Mouse (Mus musculus): ENCODE results near the gene Lrrc8c. TPM values are rescaled to one million over a fixed set of nuclear protein-coding genes. Genes with fewer than 3 reads are reported as not detected.
A peak's percentile ranks its signal among the peaks of the same experiment; 100 is the strongest.

Lrrc8c gene
- polyA plus RNA-seq, 1 experiment from 2014 or later = 12.2 TPM

DNA sequence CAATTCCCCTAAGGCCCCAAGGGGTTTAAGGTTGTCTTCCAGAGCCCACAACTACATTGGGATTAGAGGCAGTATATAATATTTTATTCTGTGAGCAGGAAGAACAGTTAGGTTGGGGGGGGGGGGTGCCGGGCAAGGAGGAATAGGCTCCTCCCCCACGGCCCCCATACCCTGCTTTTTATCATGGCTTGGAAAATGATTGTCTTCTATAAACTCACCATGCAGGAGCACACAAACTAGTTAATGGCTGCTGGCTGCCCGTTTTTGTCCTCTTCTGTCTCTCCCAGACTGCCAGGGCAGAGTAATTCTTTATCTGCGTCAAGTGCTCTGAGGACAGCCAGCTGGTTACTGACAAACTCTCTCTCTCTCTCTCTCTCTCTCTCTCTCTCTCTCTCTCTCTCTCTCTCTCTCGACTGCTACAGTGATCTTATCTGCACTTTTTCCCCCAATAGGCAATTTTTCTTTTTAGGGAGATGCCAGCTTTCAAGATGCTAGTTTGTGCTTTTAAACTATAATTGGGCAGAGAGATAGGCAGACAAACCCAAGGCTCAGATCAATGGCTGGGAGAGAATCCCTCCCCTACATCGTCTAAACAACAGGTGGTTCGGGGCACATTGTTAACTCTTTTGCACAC is 1.1 kb upstream of the Lrrc8c start:
- no peak; the same call in 1 of the 2 replicates for ATAC-seq (ENCODE audit: insufficient read depth, low FRiP score, low TSS enrichment)
- 0 out of 2 replicates have a peak overlapping the region, but pooled peaks have one; percentile 85 for H3K9ac ChIP-seq (ENCODE audit: low read length)

DNA sequence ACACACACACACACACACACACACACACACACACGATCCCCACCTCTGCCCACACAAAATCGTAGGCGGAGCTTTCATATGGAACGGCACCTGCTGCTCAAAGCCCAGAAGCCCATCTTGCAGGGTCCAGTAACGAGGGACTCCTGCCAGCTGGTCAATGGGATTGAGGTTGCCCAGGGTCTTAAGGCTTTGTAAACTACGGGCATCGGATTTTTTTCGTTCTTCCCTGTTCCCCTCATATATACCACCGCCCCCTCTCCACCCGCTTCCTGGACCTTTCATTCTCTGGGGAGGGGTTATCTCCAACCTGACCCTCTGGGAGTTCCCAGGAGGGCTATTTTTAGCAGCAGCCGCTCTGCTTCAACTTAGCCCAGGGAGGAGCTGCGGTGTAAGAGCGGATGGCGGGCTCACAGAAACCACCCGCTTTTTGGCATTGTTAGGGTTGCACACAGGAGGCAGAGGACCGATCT is 527 bp upstream of the Lrrc8c start:
- Histone ChIP-seq H3K36me3 (ENCODE audit: control insufficient read depth, insufficient read depth, low read length) (no peaks in the 10 kb centered on the region), H3K9ac (ENCODE audit: low read length) (peak overlapping the region; percentile 85), H3K27ac (ENCODE audit: low read depth, low read length) (peak overlapping the region; percentile 44; the same call in 1 of the 2 replicates), H3K4me3 (ENCODE audit: low read depth, low read length) (peak overlapping the region; percentile 77), H3K4me2 (ENCODE audit: low read depth) (peak overlapping the region; percentile 90), H3K9me3 (ENCODE audit: control insufficient read depth, low read length) (no peaks in the 10 kb centered on the region), H3K27me3 (ENCODE audit: control insufficient read depth, insufficient read depth, low read length) (no peaks in the 10 kb centered on the region), H3K4me1 (ENCODE audit: control insufficient read depth, insufficient read depth, low read length) (no peaks in the 10 kb centered on the region)
- peak; percentile 34 for DNase-seq (ENCODE audit: low spot score)
- under 1% methylated on average over 16 of the region's 16 CpGs for WGBS
- ATAC-seq (ENCODE audit: insufficient read depth, low FRiP score, low TSS enrichment) = peak; percentile 49

More for the DNA sequence above, 1.1 kb upstream of the Lrrc8c start:
- DNase-seq (ENCODE audit: low spot score) = no peak
- Histone ChIP-seq H3K4me1 (ENCODE audit: control insufficient read depth, insufficient read depth, low read length) (no peaks in the 10 kb centered on the region), H3K27me3 (ENCODE audit: control insufficient read depth, insufficient read depth, low read length) (no peaks in the 10 kb centered on the region), H3K36me3 (ENCODE audit: control insufficient read depth, insufficient read depth, low read length) (no peaks in the 10 kb centered on the region), H3K4me2 (ENCODE audit: low read depth) (peak overlapping the region; percentile 90), H3K27ac (ENCODE audit: low read depth, low read length) (no peak overlapping the region), H3K4me3 (ENCODE audit: low read depth, low read length) (peak overlapping the region; percentile 77), H3K9me3 (ENCODE audit: control insufficient read depth, low read length) (no peaks in the 10 kb centered on the region)
- 13% methylated on average over 7 of the region's 7 CpGs for WGBS

DNA sequence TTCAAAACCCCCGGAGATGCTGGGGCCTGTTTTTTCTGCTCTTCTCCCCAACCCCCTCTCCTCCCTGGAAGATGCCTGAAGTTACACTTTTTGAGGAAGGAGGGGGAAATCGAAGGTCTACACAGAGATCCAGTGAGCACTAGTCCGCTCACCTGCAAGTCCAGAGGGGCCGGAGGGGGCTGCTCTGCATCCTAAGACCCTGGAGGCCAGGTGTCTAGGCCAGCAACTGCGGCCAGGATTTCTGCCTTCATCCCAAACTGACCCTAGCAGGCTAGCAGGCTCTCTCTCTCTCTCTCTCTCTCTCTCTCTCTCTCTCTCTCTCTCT is 750 bp downstream of the Lrrc8c start:
- WGBS = 8% methylated on average over 5 of the region's 5 CpGs
- no peaks in the 10 kb centered on the region for H3K4me1 ChIP-seq (ENCODE audit: control insufficient read depth, insufficient read depth, low read length)
- H3K4me3 ChIP-seq (ENCODE audit: low read depth, low read length) = peak overlapping the region; percentile 77
- H3K9ac ChIP-seq (ENCODE audit: low read length) = peak overlapping the region; percentile 85
- H3K36me3 ChIP-seq (ENCODE audit: control insufficient read depth, insufficient read depth, low read length) = no peaks in the 10 kb centered on the region
- no peaks in the 10 kb centered on the region for H3K27me3 ChIP-seq (ENCODE audit: control insufficient read depth, insufficient read depth, low read length)
- peak overlapping the region; percentile 90 for H3K4me2 ChIP-seq (ENCODE audit: low read depth)
- H3K9me3 ChIP-seq (ENCODE audit: control insufficient read depth, low read length) = no peaks in the 10 kb centered on the region
- DNase-seq (ENCODE audit: low spot score) = no peak
- no peak overlapping the region for H3K27ac ChIP-seq (ENCODE audit: low read depth, low read length)
- ATAC-seq (ENCODE audit: insufficient read depth, low FRiP score, low TSS enrichment) = no peak

GRCm38 (mm10) chr5:105520442-105520965 is 1.3 kb downstream of the Lrrc8c start:
- DNase-seq (ENCODE audit: low spot score) (no peak), ATAC-seq (ENCODE audit: insufficient read depth, low FRiP score, low TSS enrichment) (no peak)
- WGBS = 71% methylated on average over 9 of the region's 9 CpGs
- no peak overlapping the region for H3K27ac ChIP-seq (ENCODE audit: low read depth, low read length)
- peak overlapping the region; percentile 77 for H3K4me3 ChIP-seq (ENCODE audit: low read depth, low read length)
- H3K9ac ChIP-seq (ENCODE audit: low read length) = no peak overlapping the region
- H3K27me3 ChIP-seq (ENCODE audit: control insufficient read depth, insufficient read depth, low read length) = no peaks in the 10 kb centered on the region
- no peaks in the 10 kb centered on the region for H3K4me1 ChIP-seq (ENCODE audit: control insufficient read depth, insufficient read depth, low read length)
- no peaks in the 10 kb centered on the region for H3K36me3 ChIP-seq (ENCODE audit: control insufficient read depth, insufficient read depth, low read length)
- H3K4me2 ChIP-seq (ENCODE audit: low read depth) = peak overlapping the region; percentile 90
- H3K9me3 ChIP-seq (ENCODE audit: control insufficient read depth, low read length) = no peaks in the 10 kb centered on the region

- 91% methylated on average over 3 of the region's 3 CpGs for WGBS
Measured at GRCm38 (mm10) chr5:105523452-105523851, 4.3 kb downstream of the Lrrc8c start.

GRCm38 (mm10) chr5:105525004-105525403 is 5.8 kb downstream of the Lrrc8c start:
- 93% methylated on average over 12 of the region's 12 CpGs for WGBS
- Histone ChIP-seq H3K9me3 (ENCODE audit: control insufficient read depth, low read length) (no peaks in the 10 kb centered on the region), H3K4me2 (ENCODE audit: low read depth) (no peak overlapping the region), H3K36me3 (ENCODE audit: control insufficient read depth, insufficient read depth, low read length) (no peaks in the 10 kb centered on the region), H3K27me3 (ENCODE audit: control insufficient read depth, insufficient read depth, low read length) (no peaks in the 10 kb centered on the region), H3K9ac (ENCODE audit: low read length) (no peak overlapping the region), H3K27ac (ENCODE audit: low read depth, low read length) (no peak overlapping the region), H3K4me1 (ENCODE audit: control insufficient read depth, insufficient read depth, low read length) (no peaks in the 10 kb centered on the region), H3K4me3 (ENCODE audit: low read depth, low read length) (no peak overlapping the region)
- no peak for ATAC-seq (ENCODE audit: insufficient read depth, low FRiP score, low TSS enrichment)
- DNase-seq (ENCODE audit: low spot score) = no peak

More at GRCm38 (mm10) chr5:105523452-105523851, 4.3 kb downstream of the Lrrc8c start:
- H3K27ac ChIP-seq (ENCODE audit: low read depth, low read length) = no peak overlapping the region
- H3K9ac ChIP-seq (ENCODE audit: low read length) = no peak overlapping the region
- no peaks in the 10 kb centered on the region for H3K36me3 ChIP-seq (ENCODE audit: control insufficient read depth, insufficient read depth, low read length)
- H3K4me2 ChIP-seq (ENCODE audit: low read depth) = no peak overlapping the region
- DNase-seq (ENCODE audit: low spot score) = no peak
- H3K4me1 ChIP-seq (ENCODE audit: control insufficient read depth, insufficient read depth, low read length) = no peaks in the 10 kb centered on the region
- no peaks in the 10 kb centered on the region for H3K9me3 ChIP-seq (ENCODE audit: control insufficient read depth, low read length)
- H3K4me3 ChIP-seq (ENCODE audit: low read depth, low read length) = no peak overlapping the region
- no peaks in the 10 kb centered on the region for H3K27me3 ChIP-seq (ENCODE audit: control insufficient read depth, insufficient read depth, low read length)
- ATAC-seq (ENCODE audit: insufficient read depth, low FRiP score, low TSS enrichment) = no peak

DNA sequence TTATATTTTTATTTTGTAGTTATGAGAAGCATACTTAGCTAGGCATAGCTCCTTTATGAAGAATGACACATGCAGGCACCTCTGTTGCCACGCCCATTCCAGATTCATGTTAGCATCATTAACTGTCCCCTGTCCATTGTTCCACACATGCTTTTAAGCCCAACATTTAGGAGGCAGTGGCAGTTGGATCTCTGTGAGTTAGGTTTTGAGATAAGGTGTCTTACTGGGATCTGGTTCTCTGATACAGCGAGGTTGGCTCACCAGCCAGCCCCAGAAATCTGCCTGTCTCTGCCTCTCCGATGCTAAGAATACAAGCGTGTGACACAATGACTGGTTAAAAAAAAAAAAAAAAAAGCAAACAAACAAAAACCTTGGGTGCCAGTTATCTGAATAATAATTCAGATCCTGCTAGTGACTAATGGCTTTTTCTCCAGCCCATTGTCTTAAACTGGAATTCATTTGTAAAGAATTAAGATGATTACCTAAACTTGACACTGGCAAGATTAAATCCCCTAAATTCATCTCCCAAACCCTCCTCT is 7.0 kb downstream of the Lrrc8c start:
- no peaks in the 10 kb centered on the region for H3K4me1 ChIP-seq (ENCODE audit: control insufficient read depth, insufficient read depth, low read length)
- no peak overlapping the region for H3K27ac ChIP-seq (ENCODE audit: low read depth, low read length)
- ATAC-seq (ENCODE audit: insufficient read depth, low FRiP score, low TSS enrichment) (no peak), DNase-seq (ENCODE audit: low spot score) (no peak)
- H3K4me3 ChIP-seq (ENCODE audit: low read depth, low read length) = no peak overlapping the region
- no peaks in the 10 kb centered on the region for H3K9me3 ChIP-seq (ENCODE audit: control insufficient read depth, low read length)
- WGBS = 92% methylated on average over 4 of the region's 4 CpGs
- no peaks in the 10 kb centered on the region for H3K36me3 ChIP-seq (ENCODE audit: control insufficient read depth, insufficient read depth, low read length)
- H3K27me3 ChIP-seq (ENCODE audit: control insufficient read depth, insufficient read depth, low read length) = no peaks in the 10 kb centered on the region
- H3K9ac ChIP-seq (ENCODE audit: low read length) = no peak overlapping the region
- H3K4me2 ChIP-seq (ENCODE audit: low read depth) = no peak overlapping the region

- Histone ChIP-seq H3K9me3 (ENCODE audit: control insufficient read depth, low read length) (no peaks in the 10 kb centered on the region), H3K27ac (ENCODE audit: low read depth, low read length) (no peak overlapping the region), H3K36me3 (ENCODE audit: control insufficient read depth, insufficient read depth, low read length) (no peaks in the 10 kb centered on the region), H3K4me1 (ENCODE audit: control insufficient read depth, insufficient read depth, low read length) (no peaks in the 10 kb centered on the region), H3K4me2 (ENCODE audit: low read depth) (no peak overlapping the region), H3K9ac (ENCODE audit: low read length) (no peak overlapping the region), H3K4me3 (ENCODE audit: low read depth, low read length) (no peak overlapping the region), H3K27me3 (ENCODE audit: control insufficient read depth, insufficient read depth, low read length) (no peaks in the 10 kb centered on the region)
- ATAC-seq (ENCODE audit: insufficient read depth, low FRiP score, low TSS enrichment) = no peak
- no peak for DNase-seq (ENCODE audit: low spot score)
- WGBS = 92% methylated on average over 9 of the region's 9 CpGs
Measured at GRCm38 (mm10) chr5:105526766-105527165, 7.6 kb downstream of the Lrrc8c start.
